Mouse (Mus musculus): Measurements from ENCODE around the gene Gm10320.

Gm10320 gene

GRCm38 (mm10) chr13:98461467-98461866, 30.3 kb downstream of the Gm10320 start:
- peak; percentile 41 for DNase-seq (ENCODE audit: low read depth, low spot score)

GRCm38 (mm10) chr13:98456398-98456797, 35.4 kb downstream of the Gm10320 start:
- peak; percentile 92 for DNase-seq (ENCODE audit: low read depth, low spot score)

GRCm38 (mm10) chr13:98455646-98456045, 36.2 kb downstream of the Gm10320 start:
- no peak for DNase-seq (ENCODE audit: low read depth, low spot score)

- DNase-seq (ENCODE audit: low read depth, low spot score): no peak
These were observed 37.4 kb downstream of the Gm10320 start for GRCm38 (mm10) chr13:98454224-98454967.

GRCm38 (mm10) chr13:98453146-98453545, 38.7 kb downstream of the Gm10320 start:
- DNase-seq (ENCODE audit: low read depth, low spot score): peak; percentile 73

- DNase-seq (ENCODE audit: low read depth, low spot score): no peak
These were observed 43.1 kb downstream of the Gm10320 start for GRCm38 (mm10) chr13:98448696-98449095.

- no peak for DNase-seq (ENCODE audit: low read depth, low spot score)
These were observed 44.1 kb downstream of the Gm10320 start for GRCm38 (mm10) chr13:98447741-98448140.

GRCm38 (mm10) chr13:98445391-98446125, 46.2 kb downstream of the Gm10320 start:
- no peak for DNase-seq (ENCODE audit: low read depth, low spot score)

GRCm38 (mm10) chr13:98441001-98441400, 50.8 kb downstream of the Gm10320 start:
- no peak for DNase-seq (ENCODE audit: low read depth, low spot score)

GRCm38 (mm10) chr13:98440293-98440952, 51.4 kb downstream of the Gm10320 start:
- DNase-seq (ENCODE audit: low read depth, low spot score): peak; percentile 68

Measured in 3T3-L1 (cell line).